Mouse (Mus musculus) forebrain, embryonic 12.5 days (tissue): Measurements from ENCODE around the gene Myo10. TPM values are rescaled to one million over a fixed set of nuclear protein-coding genes. Genes with fewer than 3 reads are reported as not detected.
"Not testable (repeated sequence)": the region's sequence is repeated elsewhere in the genome, so short reads cannot be mapped to it uniquely, and the experiment has no call there.

Experiments used
- ATAC-seq: fragments of 200-750 bp; cut with Nextera tagmentation; 2 replicates; pipeline ENCODE4 v1.8.0; 2017; ENCODE audit warnings: moderate TSS enrichment; ENCODE audit not compliant: low FRiP score
- H3K27ac ChIP-seq: fragments of 300-500 bp; sonication (generic); 2 replicates; pipeline ENCODE4 v1.5.1; 2016; ENCODE audit warnings: mild to moderate bottlenecking
- H3K27me3 ChIP-seq: fragments of 300-500 bp; sonication (generic); 2 replicates; pipeline ENCODE4 v1.6.1; 2016; ENCODE audit warnings: mild to moderate bottlenecking
- H3K36me3 ChIP-seq: fragments of 300-500 bp; sonication (generic); replicated peaks from 2 replicates; pipeline ENCODE4 v1.6.1; 2016; ENCODE audit warnings: mild to moderate bottlenecking
- H3K4me1 ChIP-seq: fragments of 300-500 bp; sonication (generic); 2 replicates; pipeline ENCODE4 v1.6.1; 2016
- H3K4me2 ChIP-seq: fragments of 300-500 bp; sonication (generic); 2 replicates; pipeline ENCODE4 v1.6.1; 2016; ENCODE audit warnings: mild to moderate bottlenecking, moderate library complexity
- H3K4me3 ChIP-seq: fragments of 300-500 bp; sonication (generic); replicated peaks from 2 replicates; pipeline ENCODE4 v1.5.1; 2016; ENCODE audit warnings: mild to moderate bottlenecking
- H3K9ac ChIP-seq: fragments of 300-500 bp; sonication (generic); 2 replicates; pipeline ENCODE4 v1.6.1; 2016; ENCODE audit warnings: mild to moderate bottlenecking
- H3K9me3 ChIP-seq: fragments of 300-500 bp; sonication (generic); 2 replicates; pipeline ENCODE4 v1.6.1; 2016
- WGBS: fragments of 180-500 bp; shearing (Covaris S2); methylation state at CpG from one replicate; pipeline ENCODE4 v1.1.7; 2016; 5-methylcytosine and 5-hydroxymethylcytosine counted together
- polyA plus RNA-seq: library from polyadenylated mRNA; unstranded; fragments of >200 nt; fragmentation: Nextera tagmentation; extraction: Ambion mirVana; gene quantifications from 2 replicates; pipeline ENCODE4 v1.2.1, GENCODE M21; 2016

Gene Myo10
- polyA plus RNA-seq, 1 experiment from 2014 or later, result 65.6 TPM

- WGBS, result 87% methylated on average over 11 of the region's 11 CpGs
Measured at GRCm38 (mm10) chr15:25704809-25705585, 82.7 kb downstream of the Myo10 start.

GRCm38 (mm10) chr15:25706874-25707554 lies 84.7 kb downstream of the Myo10 start:
- Histone ChIP-seq H3K9ac (no peak overlapping the region), H3K4me3 (no peak overlapping the region), H3K27me3 (no peaks in the 10 kb centered on the region), H3K4me2 (no peak overlapping the region), H3K9me3 (no peaks in the 10 kb centered on the region), H3K36me3 (no peaks in the 10 kb centered on the region), H3K4me1 (no peaks in the 10 kb centered on the region), H3K27ac (no peak overlapping the region)
- 91% methylated on average over 19 of the region's 19 CpGs for WGBS
- no peak for ATAC-seq

More at GRCm38 (mm10) chr15:25704809-25705585, 82.7 kb downstream of the Myo10 start:
- no peaks in the 10 kb centered on the region for H3K4me1 ChIP-seq
- no peaks in the 10 kb centered on the region for H3K36me3 ChIP-seq
- no peak for ATAC-seq
- no peak overlapping the region for H3K4me3 ChIP-seq
- no peak overlapping the region for H3K4me2 ChIP-seq
- H3K27me3 ChIP-seq, result no peaks in the 10 kb centered on the region
- H3K27ac ChIP-seq, result no peak overlapping the region
- no peak overlapping the region for H3K9ac ChIP-seq
- no peaks in the 10 kb centered on the region for H3K9me3 ChIP-seq

- ATAC-seq, result no peak
- Histone ChIP-seq H3K9me3 (no peaks in the 10 kb centered on the region), H3K36me3 (no peaks in the 10 kb centered on the region), H3K27ac (no peak overlapping the region), H3K4me2 (no peak overlapping the region), H3K4me1 (0 out of 2 replicates have a peak, but pooled peaks cover 2% of the 10 kb centered on the region), H3K4me3 (no peak overlapping the region), H3K27me3 (peaks cover under 1% of the 10 kb centered on the region; the same call in 1 of the 2 replicates), H3K9ac (no peak overlapping the region)
- WGBS, result 90% methylated on average over 1 of the region's 1 CpGs
Measured at GRCm38 (mm10) chr15:25707891-25708290, 85.6 kb downstream of the Myo10 start.

- no peaks in the 10 kb centered on the region for H3K36me3 ChIP-seq
- WGBS, result 91% methylated on average over 10 of the region's 10 CpGs
Measured at GRCm38 (mm10) chr15:25710876-25711275, 88.6 kb downstream of the Myo10 start.

DNA sequence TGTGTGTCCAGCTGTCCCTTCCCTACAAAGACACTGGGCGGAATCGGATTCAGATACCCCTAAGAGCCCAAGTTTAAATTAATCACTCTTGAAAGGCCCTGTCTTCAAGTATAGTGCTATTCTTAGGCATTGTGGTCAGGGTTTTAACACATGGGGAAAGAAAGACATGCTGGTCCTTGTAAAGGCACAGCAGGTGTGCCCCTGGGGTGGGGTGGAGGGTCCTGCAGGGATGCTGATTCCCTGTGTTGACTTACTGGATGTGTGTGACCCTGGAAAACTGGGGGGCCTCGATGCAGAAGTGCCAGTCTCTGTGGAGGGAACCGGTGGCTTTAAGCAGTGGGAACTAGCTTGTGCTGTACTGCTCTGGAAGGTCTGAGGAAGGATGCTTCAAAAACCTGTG lies 90.6 kb downstream of the Myo10 start:
- H3K9me3 ChIP-seq, result no peaks in the 10 kb centered on the region
- peaks cover 3% of the 10 kb centered on the region; the same call in 1 of the 2 replicates for H3K27me3 ChIP-seq
- H3K9ac ChIP-seq, result no peak overlapping the region
- ATAC-seq, result no peak
- peaks cover 32% of the 10 kb centered on the region for H3K4me1 ChIP-seq
- no peak overlapping the region for H3K27ac ChIP-seq
- 55% methylated on average over 4 of the region's 4 CpGs for WGBS
- no peaks in the 10 kb centered on the region for H3K36me3 ChIP-seq
- H3K4me2 ChIP-seq, result no peak overlapping the region
- H3K4me3 ChIP-seq, result no peak overlapping the region

More at GRCm38 (mm10) chr15:25710876-25711275, 88.6 kb downstream of the Myo10 start:
- no peaks in the 10 kb centered on the region for H3K9me3 ChIP-seq
- H3K27me3 ChIP-seq, result peaks cover 3% of the 10 kb centered on the region; the same call in 1 of the 2 replicates
- H3K4me2 ChIP-seq, result no peak overlapping the region
- H3K27ac ChIP-seq, result no peak overlapping the region
- no peak for ATAC-seq
- H3K4me1 ChIP-seq, result peaks cover 25% of the 10 kb centered on the region
- no peak overlapping the region for H3K4me3 ChIP-seq
- H3K9ac ChIP-seq, result no peak overlapping the region

- Histone ChIP-seq H3K27ac (no peak overlapping the region), H3K9me3 (no peaks in the 10 kb centered on the region), H3K36me3 (no peaks in the 10 kb centered on the region), H3K4me1 (peaks cover 32% of the 10 kb centered on the region), H3K27me3 (peaks cover 3% of the 10 kb centered on the region; the same call in 1 of the 2 replicates), H3K4me3 (peak overlapping the region; percentile 16), H3K9ac (peak overlapping the region; percentile 22; the same call in 1 of the 2 replicates), H3K4me2 (peak overlapping the region; percentile 50)
- 34% methylated on average over 38 of the region's 38 CpGs for WGBS
- peak; percentile 53; the same call in 1 of the 2 replicates for ATAC-seq
Measured at GRCm38 (mm10) chr15:25713587-25714361, 91.4 kb downstream of the Myo10 start.

DNA sequence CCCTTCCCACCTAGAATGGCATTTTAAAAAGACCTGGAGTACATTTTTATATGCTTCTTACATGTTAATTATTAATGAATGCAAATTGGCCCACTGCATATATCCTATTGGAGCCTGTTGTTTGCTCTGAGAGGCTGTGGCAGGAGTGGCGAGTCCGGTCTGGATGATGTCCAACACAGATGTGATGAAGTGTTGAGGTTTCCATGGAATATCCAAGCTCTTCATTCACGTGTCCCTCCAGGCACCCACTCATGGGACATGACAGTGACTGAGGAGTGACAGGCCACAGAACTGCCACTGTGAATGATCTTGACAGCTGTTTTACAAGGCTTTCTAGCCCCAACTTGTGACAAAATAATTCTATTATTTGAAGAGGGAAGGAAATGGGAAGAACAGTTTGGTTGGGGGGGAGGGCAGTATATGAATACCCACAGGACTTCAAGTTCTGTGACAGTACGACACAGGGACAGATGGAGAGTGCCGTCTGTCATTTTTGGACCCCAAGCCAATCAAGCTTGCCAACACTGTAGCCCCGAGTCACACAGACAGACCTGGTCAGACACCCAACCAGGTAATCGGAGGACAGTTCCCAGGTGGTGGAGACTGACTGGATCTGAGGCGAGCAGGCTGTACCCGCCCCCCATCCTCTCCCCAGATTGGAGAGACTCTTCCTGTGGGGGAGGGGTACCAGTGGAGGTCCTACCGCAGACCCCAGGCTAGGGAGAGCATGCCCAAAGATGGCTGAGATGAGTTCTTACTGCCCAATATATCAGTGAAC lies 93.1 kb downstream of the Myo10 start:
- Histone ChIP-seq H3K36me3 (no peaks in the 10 kb centered on the region), H3K4me1 (peaks cover 32% of the 10 kb centered on the region), H3K27ac (no peak overlapping the region), H3K4me3 (no peak overlapping the region), H3K9ac (no peak overlapping the region), H3K27me3 (peaks cover 3% of the 10 kb centered on the region; the same call in 1 of the 2 replicates), H3K4me2 (no peak overlapping the region), H3K9me3 (no peaks in the 10 kb centered on the region)
- peak; percentile 39; the same call in 1 of the 2 replicates for ATAC-seq
- WGBS, result 71% methylated on average over 10 of the region's 10 CpGs

- Histone ChIP-seq H3K27me3 (peaks cover 3% of the 10 kb centered on the region; the same call in 1 of the 2 replicates), H3K27ac (no peak overlapping the region), H3K4me1 (peaks cover 32% of the 10 kb centered on the region), H3K9me3 (no peaks in the 10 kb centered on the region), H3K36me3 (no peaks in the 10 kb centered on the region), H3K4me3 (no peak overlapping the region), H3K4me2 (no peak overlapping the region), H3K9ac (no peak overlapping the region)
- 56% methylated on average over 11 of the region's 11 CpGs for WGBS
- ATAC-seq, result no peak
Measured at GRCm38 (mm10) chr15:25715996-25716395, 93.7 kb downstream of the Myo10 start.

GRCm38 (mm10) chr15:25717006-25717405 lies 94.7 kb downstream of the Myo10 start:
- Histone ChIP-seq H3K27me3 (peaks cover 3% of the 10 kb centered on the region; the same call in 1 of the 2 replicates), H3K27ac (no peak overlapping the region), H3K36me3 (no peaks in the 10 kb centered on the region), H3K4me2 (no peak overlapping the region), H3K9ac (no peak overlapping the region), H3K4me1 (peaks cover 32% of the 10 kb centered on the region), H3K9me3 (no peaks in the 10 kb centered on the region), H3K4me3 (no peak overlapping the region)
- ATAC-seq, result peak; percentile 12; the same call in 1 of the 2 replicates
- WGBS, result 26% methylated on average over 3 of the region's 3 CpGs

DNA sequence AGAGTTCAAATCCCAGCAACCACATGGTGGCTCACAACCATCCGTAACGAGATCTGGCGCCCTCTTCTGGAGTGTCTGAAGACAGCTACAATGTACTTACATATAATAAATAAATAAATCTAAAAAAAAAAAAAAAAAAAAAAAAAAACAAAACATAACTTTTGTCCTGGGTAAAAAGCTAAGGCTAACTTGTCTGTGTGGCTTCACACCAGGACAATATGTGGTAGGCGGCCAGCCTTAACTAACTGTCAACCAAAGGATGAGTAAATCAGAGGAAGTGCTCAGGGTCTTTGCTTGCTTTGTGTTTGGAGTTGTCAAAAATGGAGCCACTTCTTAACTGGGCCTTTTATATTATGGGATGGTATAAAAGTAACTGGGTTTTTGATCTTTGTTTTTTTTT lies 95.8 kb downstream of the Myo10 start:
- H3K9me3 ChIP-seq, H3K4me3 ChIP-seq, H3K9ac ChIP-seq, H3K4me2 ChIP-seq, H3K27me3 ChIP-seq, H3K27ac ChIP-seq, ATAC-seq, H3K36me3 ChIP-seq: not testable (repeated sequence)
- 97% methylated on average over 1 of the region's 4 CpGs for WGBS
- H3K4me1 ChIP-seq, result peaks cover 28% of the 10 kb centered on the region

- peaks cover 17% of the 10 kb centered on the region for H3K4me1 ChIP-seq
- H3K9me3 ChIP-seq, result no peaks in the 10 kb centered on the region
- no peak overlapping the region for H3K4me3 ChIP-seq
- H3K36me3 ChIP-seq, result no peaks in the 10 kb centered on the region
- H3K27me3 ChIP-seq, result no peaks in the 10 kb centered on the region
- no peak overlapping the region for H3K27ac ChIP-seq
- no peak for ATAC-seq
- WGBS, result 71% methylated on average over 8 of the region's 8 CpGs
- no peak overlapping the region for H3K9ac ChIP-seq
- no peak overlapping the region for H3K4me2 ChIP-seq
Measured at GRCm38 (mm10) chr15:25719270-25719669, 96.9 kb downstream of the Myo10 start.
